Mouse (Mus musculus): ENCODE results near the gene Nup214. TPM values are rescaled to one million over a fixed set of nuclear protein-coding genes. Genes with fewer than 3 reads are reported as not detected.

Nup214 gene
- polyA plus RNA-seq, 1 experiment = 91.9 TPM

- H3K27ac ChIP-seq (ENCODE audit: insufficient read depth, low read length) = no peak overlapping the region
- H3K27me3 ChIP-seq (ENCODE audit: control insufficient read depth, insufficient read depth, low read length, poor library complexity, severe bottlenecking) = no peaks in the 10 kb centered on the region
- no peak overlapping the region for H3K4me3 ChIP-seq (ENCODE audit: low read depth, low read length)
- no peaks in the 10 kb centered on the region for H3K4me1 ChIP-seq (ENCODE audit: control insufficient read depth, insufficient read depth, low read length)
- no peaks in the 10 kb centered on the region for H3K9me3 ChIP-seq (replicated peaks; ENCODE audit: control insufficient read depth, insufficient read depth, low read length, poor library complexity, severe bottlenecking)
- H3K9ac ChIP-seq (ENCODE audit: low read depth, poor library complexity, severe bottlenecking) = no peak overlapping the region
- TF ChIP-seq POLR2A (IDR thresholded peaks at IDR 0.05; ENCODE audit: insufficient read depth, low read length) (no peak), EP300 (IDR thresholded peaks at IDR 0.05; ENCODE audit: insufficient read depth, low read depth, low read length) (no peak), CTCF (IDR thresholded peaks at IDR 0.05; ENCODE audit: low read depth, low read length) (no peak)
- H3K36me3 ChIP-seq (ENCODE audit: control insufficient read depth, insufficient read depth, low read length, poor library complexity, severe bottlenecking) = no peaks in the 10 kb centered on the region
Observed at GRCm38 (mm10) chr2:32061189-32061588, 87.0 kb downstream of the Nup214 start.

GRCm38 (mm10) chr2:32061722-32062505 is 87.7 kb downstream of the Nup214 start:
- H3K4me1 ChIP-seq (ENCODE audit: control insufficient read depth, insufficient read depth, low read length) = no peaks in the 10 kb centered on the region
- H3K27ac ChIP-seq (ENCODE audit: insufficient read depth, low read length) = no peak overlapping the region
- no peaks in the 10 kb centered on the region for H3K9me3 ChIP-seq (replicated peaks; ENCODE audit: control insufficient read depth, insufficient read depth, low read length, poor library complexity, severe bottlenecking)
- H3K4me3 ChIP-seq (ENCODE audit: low read depth, low read length) = no peak overlapping the region
- TF ChIP-seq POLR2A (IDR thresholded peaks at IDR 0.05; ENCODE audit: insufficient read depth, low read length) = no peak
- TF ChIP-seq CTCF (IDR thresholded peaks at IDR 0.05; ENCODE audit: low read depth, low read length) = no peak
- TF ChIP-seq EP300 (IDR thresholded peaks at IDR 0.05; ENCODE audit: insufficient read depth, low read depth, low read length) = no peak
- no peaks in the 10 kb centered on the region for H3K36me3 ChIP-seq (ENCODE audit: control insufficient read depth, insufficient read depth, low read length, poor library complexity, severe bottlenecking)
- no peaks in the 10 kb centered on the region for H3K27me3 ChIP-seq (ENCODE audit: control insufficient read depth, insufficient read depth, low read length, poor library complexity, severe bottlenecking)
- H3K9ac ChIP-seq (ENCODE audit: low read depth, poor library complexity, severe bottlenecking) = no peak overlapping the region

GRCm38 (mm10) chr2:32062626-32063410 is 88.6 kb downstream of the Nup214 start:
- Histone ChIP-seq H3K27me3 (ENCODE audit: control insufficient read depth, insufficient read depth, low read length, poor library complexity, severe bottlenecking) (no peaks in the 10 kb centered on the region), H3K36me3 (ENCODE audit: control insufficient read depth, insufficient read depth, low read length, poor library complexity, severe bottlenecking) (no peaks in the 10 kb centered on the region), H3K4me3 (ENCODE audit: low read depth, low read length) (no peak overlapping the region), H3K9me3 (replicated peaks; ENCODE audit: control insufficient read depth, insufficient read depth, low read length, poor library complexity, severe bottlenecking) (no peaks in the 10 kb centered on the region), H3K27ac (ENCODE audit: insufficient read depth, low read length) (no peak overlapping the region), H3K4me1 (ENCODE audit: control insufficient read depth, insufficient read depth, low read length) (no peaks in the 10 kb centered on the region), H3K9ac (ENCODE audit: low read depth, poor library complexity, severe bottlenecking) (no peak overlapping the region)
- TF ChIP-seq EP300 (IDR thresholded peaks at IDR 0.05; ENCODE audit: insufficient read depth, low read depth, low read length) (no peak), POLR2A (IDR thresholded peaks at IDR 0.05; ENCODE audit: insufficient read depth, low read length) (no peak), CTCF (IDR thresholded peaks at IDR 0.05; ENCODE audit: low read depth, low read length) (no peak)

- H3K4me3 ChIP-seq (ENCODE audit: low read depth, low read length) = no peak overlapping the region
- H3K27me3 ChIP-seq (ENCODE audit: control insufficient read depth, insufficient read depth, low read length, poor library complexity, severe bottlenecking) = no peaks in the 10 kb centered on the region
- no peaks in the 10 kb centered on the region for H3K4me1 ChIP-seq (ENCODE audit: control insufficient read depth, insufficient read depth, low read length)
- H3K27ac ChIP-seq (ENCODE audit: insufficient read depth, low read length) = no peak overlapping the region
- no peak overlapping the region for H3K9ac ChIP-seq (ENCODE audit: low read depth, poor library complexity, severe bottlenecking)
- no peaks in the 10 kb centered on the region for H3K36me3 ChIP-seq (ENCODE audit: control insufficient read depth, insufficient read depth, low read length, poor library complexity, severe bottlenecking)
- H3K9me3 ChIP-seq (replicated peaks; ENCODE audit: control insufficient read depth, insufficient read depth, low read length, poor library complexity, severe bottlenecking) = no peaks in the 10 kb centered on the region
- TF ChIP-seq POLR2A (IDR thresholded peaks at IDR 0.05; ENCODE audit: insufficient read depth, low read length) (no peak), CTCF (IDR thresholded peaks at IDR 0.05; ENCODE audit: low read depth, low read length) (no peak), EP300 (IDR thresholded peaks at IDR 0.05; ENCODE audit: insufficient read depth, low read depth, low read length) (no peak)
Observed at GRCm38 (mm10) chr2:32063451-32064151, 89.4 kb downstream of the Nup214 start.

- Histone ChIP-seq H3K27me3 (ENCODE audit: control insufficient read depth, insufficient read depth, low read length, poor library complexity, severe bottlenecking) (no peaks in the 10 kb centered on the region), H3K9ac (ENCODE audit: low read depth, poor library complexity, severe bottlenecking) (no peak overlapping the region), H3K9me3 (replicated peaks; ENCODE audit: control insufficient read depth, insufficient read depth, low read length, poor library complexity, severe bottlenecking) (no peaks in the 10 kb centered on the region), H3K27ac (ENCODE audit: insufficient read depth, low read length) (no peak overlapping the region), H3K4me1 (ENCODE audit: control insufficient read depth, insufficient read depth, low read length) (no peaks in the 10 kb centered on the region), H3K36me3 (ENCODE audit: control insufficient read depth, insufficient read depth, low read length, poor library complexity, severe bottlenecking) (no peaks in the 10 kb centered on the region), H3K4me3 (ENCODE audit: low read depth, low read length) (no peak overlapping the region)
- no peak for TF ChIP-seq POLR2A (IDR thresholded peaks at IDR 0.05; ENCODE audit: insufficient read depth, low read length)
- TF ChIP-seq EP300 (IDR thresholded peaks at IDR 0.05; ENCODE audit: insufficient read depth, low read depth, low read length) = no peak
- no peak for TF ChIP-seq CTCF (IDR thresholded peaks at IDR 0.05; ENCODE audit: low read depth, low read length)
Observed at GRCm38 (mm10) chr2:32064913-32065312, 90.7 kb downstream of the Nup214 start.

Measured in ES-Bruce4 (cell line).